Mouse (Mus musculus) left cerebral cortex, adult 18-20 months (tissue): Measurements from ENCODE around the gene Vmn1r55. TPM values are rescaled to one million over a fixed set of nuclear protein-coding genes. Genes with fewer than 3 reads are reported as not detected.
"Not testable (repeated sequence)": the region's sequence is repeated elsewhere in the genome, so short reads cannot be mapped to it uniquely, and the experiment has no call there.

Experiments used
- DNase-seq, 2 experiments: peaks; one replicate each; pipeline ENCODE4 v3.0.0; 2021 to 2022; ENCODE audit warnings: low spot score in 2 of 2, mixed read lengths in 1 of 2
- long read RNA-seq, 2 experiments: library from polyadenylated mRNA; stranded (forward); transcript quantifications; one replicate each; pipeline ENCODE4 v2.0.0; 2021
- total RNA-seq, 2 experiments: library from RNA; stranded (reverse); gene quantifications; 2 replicates each; pipeline ENCODE4 v1.2.3; 2021

Gene Vmn1r55
- total RNA-seq = not detected
- long read RNA-seq, experiment 1 = 0 reads
- long read RNA-seq, experiment 2 = 0 reads

- not testable (repeated sequence) for DNase-seq
Observed at GRCm38 (mm10) chr7:5149570-5149969, at the start of gene Vmn1r55. TSS of gene Vmn1r55 (minus strand) at chr7:5149670.

GRCm38 (mm10) chr7:5196647-5197046, 47.2 kb upstream of the Vmn1r55 start, which contains the start of gene Vmn1r56:
TSS of gene Vmn1r56 (minus strand) at chr7:5196747.
- not testable (repeated sequence) for DNase-seq

DNA sequence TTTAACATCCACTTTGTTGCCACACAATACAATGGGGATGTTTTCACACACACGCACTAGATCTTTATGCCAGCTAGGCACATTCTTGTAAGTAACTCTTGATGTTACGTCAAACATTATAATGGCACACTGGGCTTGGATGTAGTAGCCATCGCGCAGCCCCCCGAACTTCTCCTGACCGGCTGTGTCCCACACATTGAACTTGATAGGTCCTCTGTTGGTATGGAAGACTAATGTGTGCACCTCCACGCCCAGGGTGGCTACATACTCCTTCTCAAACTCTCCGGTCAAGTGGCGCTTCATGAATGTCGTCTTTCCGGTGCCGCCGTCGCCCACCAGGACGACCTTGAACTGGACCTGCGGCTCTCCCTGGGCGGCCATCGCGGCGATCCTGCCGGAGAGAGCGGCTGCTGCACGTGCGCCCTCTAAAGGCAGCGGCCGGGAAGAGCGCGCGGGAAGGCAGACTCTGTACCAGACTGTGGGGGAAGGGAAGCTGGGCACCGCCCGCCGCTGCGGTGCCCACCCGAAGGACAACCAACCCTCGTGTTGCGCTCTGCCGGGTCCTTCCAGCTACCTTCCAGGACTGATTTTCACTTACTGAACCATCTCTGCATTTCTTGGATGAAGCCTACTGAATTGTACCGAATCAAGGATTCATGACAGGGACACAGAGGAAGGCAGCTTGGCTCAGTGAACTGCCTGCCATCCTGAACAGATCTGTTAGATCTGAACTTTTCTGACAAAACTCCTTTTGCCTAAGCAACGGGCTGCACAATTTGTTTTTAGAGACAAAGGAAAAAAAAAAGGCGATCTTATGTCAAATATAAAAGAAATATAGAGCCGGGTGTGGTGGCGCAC, 23.7 kb downstream of the Vmn1r55 start, which contains the start of gene Rasl2-9:
Gene Rasl2-9 (minus strand): TSS at position 402 of the 858 bp plus-strand sequence.
- peak; percentile 80 to 85 for DNase-seq

DNA sequence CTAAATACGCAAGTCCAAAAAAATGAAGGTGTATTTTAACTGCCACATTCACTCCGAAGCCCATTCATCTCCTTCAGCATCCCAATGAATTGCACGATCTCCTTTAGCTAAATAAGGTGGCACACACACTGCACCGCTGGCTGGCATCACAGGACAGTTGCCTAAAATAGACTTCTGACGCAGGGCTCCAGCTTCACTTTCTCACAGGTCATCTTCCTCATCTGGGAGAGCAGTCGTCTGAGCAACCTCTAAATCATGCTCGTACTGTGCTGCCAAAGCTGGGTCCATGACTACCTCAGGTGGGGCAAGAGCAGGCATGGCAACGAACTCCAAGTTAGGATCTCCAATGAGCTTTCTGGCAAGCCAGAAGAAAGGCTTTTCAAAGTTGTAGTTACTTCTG, 24.4 kb downstream of the Vmn1r55 start:
- no peak for DNase-seq

- DNase-seq = no peak
Observed at GRCm38 (mm10) chr7:5116850-5117249, 32.6 kb downstream of the Vmn1r55 start, which contains the start of gene Rfpl4. TSS of gene Rfpl4 (minus strand) at chr7:5116950.

DNA sequence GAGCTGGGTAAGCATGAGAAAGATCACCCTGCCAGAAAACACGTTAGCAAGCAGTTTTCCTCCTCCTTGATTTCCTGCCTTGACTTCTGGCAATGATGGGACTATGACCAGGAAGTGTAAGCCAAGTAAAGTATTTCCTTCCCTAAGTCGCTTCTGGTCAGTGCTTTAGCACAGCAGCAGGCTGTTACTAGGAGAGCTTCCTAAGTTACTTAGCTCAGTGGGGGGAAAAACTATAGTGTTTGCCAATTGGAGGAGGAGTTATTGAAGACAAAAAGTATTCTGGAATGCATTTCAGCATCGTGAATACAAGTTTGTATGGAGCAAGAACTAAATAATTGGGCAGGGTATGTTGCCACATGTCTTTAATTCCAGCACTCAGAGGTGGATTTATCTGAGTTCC, 36.8 kb downstream of the Vmn1r55 start:
- DNase-seq = no peak

GRCm38 (mm10) chr7:5109301-5109700, 40.2 kb downstream of the Vmn1r55 start:
- no peak for DNase-seq

DNA sequence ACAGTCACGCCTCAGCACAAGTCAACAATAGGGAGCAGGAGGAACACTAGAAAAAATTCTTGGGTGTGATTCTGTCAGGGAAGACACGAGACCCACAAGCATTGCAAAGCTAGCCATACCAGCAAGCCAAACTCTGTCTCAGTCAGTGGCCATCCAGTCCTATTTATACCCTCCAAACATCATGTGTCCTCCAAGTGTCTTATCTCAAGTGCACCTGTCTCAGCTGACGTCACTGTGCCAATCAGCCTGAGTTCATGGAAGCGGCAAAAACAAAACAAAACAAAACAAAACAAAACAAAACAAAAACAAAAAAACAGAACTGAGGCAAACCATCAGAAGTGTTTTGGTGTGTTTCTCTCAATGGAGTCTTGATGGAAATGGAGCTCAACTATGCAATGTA, 41.2 kb downstream of the Vmn1r55 start:
- no peak for DNase-seq

- no peak for DNase-seq
Observed at GRCm38 (mm10) chr7:5102564-5102963, 46.9 kb downstream of the Vmn1r55 start.

GRCm38 (mm10) chr7:5101066-5101663, 48.3 kb downstream of the Vmn1r55 start:
- DNase-seq = no peak

GRCm38 (mm10) chr7:5099796-5100195, 49.7 kb downstream of the Vmn1r55 start:
- no peak for DNase-seq

DNA sequence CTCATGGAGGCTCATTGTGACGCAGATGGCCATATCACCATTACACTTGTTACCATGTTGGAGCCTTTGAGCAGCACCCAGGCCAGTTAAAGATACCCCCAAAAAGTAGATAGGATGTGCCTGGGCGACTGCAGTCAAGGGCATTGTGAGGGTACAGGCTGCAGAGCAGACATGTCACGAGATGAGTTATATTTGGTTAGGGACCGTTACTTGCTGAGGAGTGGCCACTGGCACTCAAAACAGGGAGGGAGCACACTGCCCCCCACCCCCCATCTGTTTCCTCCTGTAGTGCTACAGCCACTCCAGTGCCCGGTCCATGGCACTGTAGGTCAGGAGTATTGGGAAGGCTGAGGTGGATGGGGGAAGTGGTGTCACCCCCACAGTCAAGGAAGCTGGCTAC, 50.7 kb downstream of the Vmn1r55 start:
- DNase-seq = no peak

- DNase-seq = peak; percentile 45 to 60
Observed at GRCm38 (mm10) chr7:5092831-5093510, 56.5 kb downstream of the Vmn1r55 start.

DNA sequence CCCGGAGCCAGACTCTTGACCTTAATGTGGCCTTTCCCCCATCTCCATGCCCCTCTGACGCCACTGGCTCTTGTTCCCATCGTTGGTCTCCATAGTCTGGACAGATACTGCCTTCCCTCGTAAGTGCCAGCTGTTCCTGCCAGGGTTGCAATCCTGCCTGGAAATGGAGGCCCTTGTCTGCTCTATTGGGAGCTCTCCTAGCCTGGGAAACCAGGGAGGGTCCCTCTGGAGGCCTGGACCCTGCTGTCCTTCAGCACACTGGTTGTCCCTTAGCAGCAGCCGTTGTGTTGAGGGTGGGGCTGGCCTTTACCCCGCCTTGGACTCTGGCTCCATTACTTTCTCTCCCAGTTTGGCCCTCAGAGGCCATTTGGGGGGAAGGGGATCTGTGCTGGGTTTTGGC, 57.1 kb downstream of the Vmn1r55 start:
- DNase-seq = no peak

GRCm38 (mm10) chr7:5091008-5091728, 58.3 kb downstream of the Vmn1r55 start:
- DNase-seq = peak; percentile 43 to 63

DNA sequence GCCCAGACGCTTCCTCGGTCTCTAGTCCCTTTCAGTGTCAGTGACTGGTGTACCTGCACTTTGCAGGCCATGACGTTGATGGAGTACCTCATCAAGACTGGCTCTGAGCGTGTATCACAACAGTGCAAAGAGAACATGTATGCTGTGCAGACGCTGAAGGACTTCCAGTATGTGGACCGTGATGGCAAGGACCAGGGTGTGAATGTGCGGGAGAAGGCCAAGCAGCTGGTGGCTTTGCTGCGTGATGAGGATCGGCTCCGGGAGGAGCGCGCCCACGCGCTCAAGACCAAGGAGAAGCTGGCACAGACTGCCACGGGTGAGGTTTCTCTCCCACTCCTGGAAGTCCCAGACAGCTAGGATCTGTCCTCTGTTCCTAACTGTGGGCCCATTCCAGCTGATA, 59.6 kb downstream of the Vmn1r55 start:
- DNase-seq = peak; percentile 55 to 79

DNA sequence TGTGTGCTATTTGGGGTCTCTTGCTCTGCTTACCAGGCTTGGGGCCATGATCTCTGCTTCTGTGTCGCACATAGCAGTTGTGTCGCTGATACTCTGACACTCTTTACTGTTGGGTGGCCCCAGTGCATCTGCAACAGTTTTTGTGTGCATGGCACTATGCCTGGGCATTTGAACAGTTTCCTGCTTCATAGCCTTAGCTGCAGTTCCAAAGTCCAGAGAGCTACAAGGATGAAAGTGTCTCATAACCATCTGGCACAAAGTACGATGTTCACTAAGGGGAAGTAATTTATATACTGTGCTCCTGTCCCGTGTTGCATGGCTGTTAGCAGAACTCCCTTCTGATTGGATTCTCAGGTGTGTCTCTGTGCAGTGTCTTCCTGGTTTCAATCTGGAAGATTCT, 61.6 kb downstream of the Vmn1r55 start:
- DNase-seq = no peak

DNA sequence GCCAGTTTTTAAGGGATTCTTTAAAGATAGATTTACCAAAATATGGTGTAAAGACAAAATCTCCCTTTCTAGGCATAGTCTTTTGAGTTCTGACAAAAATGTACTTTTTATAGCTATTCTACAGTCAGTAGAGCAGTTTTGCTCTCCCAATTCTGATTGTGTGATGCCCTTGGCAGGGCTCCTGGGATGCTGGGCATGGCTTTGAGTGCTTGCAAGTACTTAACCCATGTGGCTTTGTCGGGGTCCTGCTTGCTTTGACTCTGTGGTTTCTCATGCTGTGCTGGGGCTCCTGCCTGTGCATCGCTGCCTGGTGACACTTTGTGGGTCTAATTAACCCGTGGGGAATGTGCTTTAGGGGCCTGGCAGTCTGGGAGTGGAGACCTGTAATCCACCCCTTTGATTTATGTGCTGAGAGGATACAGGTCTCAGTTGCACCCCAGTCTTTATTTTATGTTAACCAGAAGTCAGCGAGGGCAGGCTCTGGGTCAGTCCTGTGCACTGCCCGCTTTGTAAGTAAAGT, 62.5 kb downstream of the Vmn1r55 start:
- DNase-seq = no peak

DNA sequence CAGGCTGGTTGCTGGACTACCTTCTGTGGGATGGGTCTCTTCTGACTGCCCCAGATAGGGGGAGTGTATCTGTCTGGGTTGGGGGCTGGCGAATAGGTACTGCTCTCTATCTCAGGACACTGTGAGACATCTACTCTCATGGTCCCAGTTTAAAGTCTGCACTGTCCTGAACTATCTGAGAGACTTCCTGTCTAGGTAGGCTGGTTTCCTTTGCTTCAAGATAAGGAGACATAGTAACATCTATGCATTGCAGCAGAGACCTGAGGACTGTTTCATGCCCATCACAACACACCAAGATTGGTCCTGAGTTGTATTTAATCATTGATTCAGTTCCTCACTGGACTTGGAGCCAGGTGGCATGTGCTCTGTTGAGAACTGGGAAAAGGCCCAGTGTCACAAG, 64.0 kb downstream of the Vmn1r55 start:
- DNase-seq = no peak

GRCm38 (mm10) chr7:5083325-5084105, 66.0 kb downstream of the Vmn1r55 start:
- no peak for DNase-seq
